Mouse (Mus musculus): Measurements from ENCODE around the gene RPS10-NUDT3.

GRCm38 (mm10) chr17:27565163-27565941, 69.7 kb downstream of the RPS10-NUDT3 start, which contains the start of gene AI413582:
- peak; percentile 83 for TF ChIP-seq CTCF (IDR thresholded peaks at IDR 0.05; ENCODE audit: control insufficient read depth, insufficient read depth, low read length)
- TF ChIP-seq POLR2A (IDR thresholded peaks at IDR 0.05; ENCODE audit: borderline replicate concordance, control insufficient read depth, low read depth, low read length): peak; percentile 83
